Mouse (Mus musculus) liver, postnatal 0 days (tissue): ENCODE data around the gene 4930568D16Rik.

Experiments
- CTCF ChIP-seq: sonication (generic); IDR thresholded peaks from 2 replicates; pipeline ENCODE4 v1.5.1; 2016; ENCODE audit warnings: antibody characterized with exemption, low read depth
- EP300 ChIP-seq: IDR thresholded peaks from 2 replicates; pipeline ENCODE4 v1.6.1; 2016; ENCODE audit warnings: antibody characterized with exemption, low read depth, mild to moderate bottlenecking

GRCm38 (mm10) chr2:35407878-35408277, 40.3 kb upstream of the 4930568D16Rik start:
- TF ChIP-seq EP300 = no peak
- TF ChIP-seq CTCF = no peak
